Mouse (Mus musculus): Measurements from ENCODE around the gene Dpp7. TPM values are rescaled to one million over a fixed set of nuclear protein-coding genes. Genes with fewer than 3 reads are reported as not detected.
A peak's percentile ranks its signal among the peaks of the same experiment; 100 is the strongest.

Gene Dpp7
- total RNA-seq, 2 experiments from 2014 or later: 8.7 to 11.9 TPM

DNA sequence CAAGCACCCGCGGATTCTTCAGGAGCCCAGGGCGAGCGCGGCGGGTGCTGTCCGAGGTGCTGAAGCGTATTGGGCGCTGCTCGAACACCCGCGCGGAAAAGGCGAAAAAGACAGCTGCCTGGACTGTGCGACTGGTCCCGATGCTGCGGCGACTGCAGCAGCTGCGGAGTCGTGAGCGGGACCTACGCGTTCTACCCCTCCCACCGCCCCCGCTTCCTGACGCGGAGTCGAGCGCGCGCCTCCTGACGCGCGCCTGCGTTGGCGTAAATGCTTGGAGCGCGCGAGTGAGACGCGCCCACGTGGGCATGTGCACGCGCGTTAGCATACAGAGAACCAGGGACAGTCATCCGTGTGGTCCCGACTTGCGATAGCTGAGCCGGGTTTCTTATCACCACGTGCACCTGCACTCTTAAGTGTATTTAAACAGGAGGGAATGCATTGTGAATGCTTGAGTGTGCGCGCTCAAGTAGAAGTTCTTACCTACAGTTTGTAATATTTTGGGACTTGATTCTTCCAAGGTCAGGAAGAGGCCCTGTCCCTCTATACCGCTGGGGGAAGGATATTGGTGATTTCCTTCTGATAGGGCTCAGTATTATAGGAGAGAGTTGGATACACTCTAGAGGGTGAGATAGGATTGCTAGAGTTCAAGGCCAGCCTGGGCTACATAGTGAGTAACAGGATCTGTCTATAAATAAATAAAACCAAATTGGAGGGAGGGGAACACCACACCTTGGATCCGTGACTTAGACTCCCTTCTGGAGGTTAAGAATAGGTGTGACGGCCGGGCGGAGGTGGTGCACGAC, 37.0 kb downstream of the Dpp7 start, which contains the start of gene Grin1:
Gene Grin1 (minus strand): TSS at position 217 of the 803 bp plus-strand sequence.
- intact Hi-C loops (cut with DNase I): no loop called here
- peak; percentile 24 to 29 for DNase-seq

DNA sequence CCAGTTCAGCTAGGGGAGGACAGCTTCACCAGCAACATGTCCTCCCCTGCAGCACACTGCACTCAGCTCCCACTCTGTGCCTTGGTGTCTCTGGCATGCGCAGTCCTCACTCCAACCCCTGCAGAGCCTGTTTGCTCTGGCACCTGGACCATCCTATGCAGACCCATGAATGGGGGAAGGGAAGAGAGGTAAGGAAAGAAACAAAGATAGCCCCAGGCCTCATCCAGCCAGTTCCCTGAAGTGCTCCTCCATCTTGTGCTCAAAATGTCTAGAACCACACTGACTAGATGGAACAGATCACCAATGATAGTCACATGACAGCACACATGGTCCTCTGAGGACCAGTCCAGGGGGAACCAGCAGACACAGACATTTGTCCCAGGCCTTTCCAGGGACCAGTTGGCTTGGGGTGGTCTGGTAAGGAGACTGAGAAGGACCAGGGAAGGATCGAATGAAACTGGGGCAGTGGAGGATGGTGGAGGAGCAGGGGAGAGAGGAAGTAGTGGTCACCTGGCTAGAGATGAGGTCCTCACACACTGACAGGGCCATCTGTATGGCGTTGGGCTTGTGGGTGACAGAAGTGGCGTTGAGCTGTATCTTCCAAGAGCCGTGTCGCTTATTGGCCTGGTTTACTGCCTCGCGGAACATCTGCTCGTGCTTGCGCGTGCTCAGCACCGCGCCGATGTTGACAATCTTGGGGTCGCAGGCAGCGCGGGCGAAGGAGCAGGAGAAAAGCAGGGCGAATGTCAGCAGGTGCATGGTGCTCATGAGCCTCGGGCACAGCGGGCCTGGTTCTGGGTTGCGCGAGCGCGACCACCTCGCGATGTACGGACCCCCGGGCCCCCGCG, 37.8 kb downstream of the Dpp7 start:
- no peak for DNase-seq

GRCm38 (mm10) chr2:25311491-25311891, 44.7 kb downstream of the Dpp7 start:
- no peak for DNase-seq
- intact Hi-C loops (cut with DNase I): no loop called here

More for the DNA sequence above, 37.8 kb downstream of the Dpp7 start:
- intact Hi-C loops (cut with DNase I): no loop called here

- DNase-seq: no peak
- intact Hi-C loops (cut with DNase I): no loop called here
Observed at GRCm38 (mm10) chr2:25310969-25311368, 45.2 kb downstream of the Dpp7 start.

DNA sequence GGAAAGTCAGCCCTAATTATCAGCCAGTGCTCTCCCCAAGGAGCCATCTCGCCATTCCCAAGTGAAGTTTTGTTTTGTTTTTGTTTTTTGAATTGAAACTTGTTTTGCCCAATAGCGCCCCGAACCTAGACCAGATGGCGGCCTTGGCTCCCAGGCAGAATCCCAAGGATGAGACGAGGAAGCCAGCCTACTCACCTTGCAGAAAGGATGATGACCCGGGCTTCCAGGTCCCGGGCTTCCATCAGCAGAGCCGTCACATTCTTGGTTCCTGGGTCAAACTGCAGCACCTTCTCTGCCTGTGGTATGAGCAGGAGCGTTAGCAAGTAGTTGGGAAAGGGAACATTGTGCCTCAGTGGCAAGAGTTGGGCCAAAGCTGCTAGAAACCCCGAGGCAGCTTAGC, 46.0 kb downstream of the Dpp7 start:
- intact Hi-C loops (cut with DNase I): no loop called here
- DNase-seq: no peak

DNA sequence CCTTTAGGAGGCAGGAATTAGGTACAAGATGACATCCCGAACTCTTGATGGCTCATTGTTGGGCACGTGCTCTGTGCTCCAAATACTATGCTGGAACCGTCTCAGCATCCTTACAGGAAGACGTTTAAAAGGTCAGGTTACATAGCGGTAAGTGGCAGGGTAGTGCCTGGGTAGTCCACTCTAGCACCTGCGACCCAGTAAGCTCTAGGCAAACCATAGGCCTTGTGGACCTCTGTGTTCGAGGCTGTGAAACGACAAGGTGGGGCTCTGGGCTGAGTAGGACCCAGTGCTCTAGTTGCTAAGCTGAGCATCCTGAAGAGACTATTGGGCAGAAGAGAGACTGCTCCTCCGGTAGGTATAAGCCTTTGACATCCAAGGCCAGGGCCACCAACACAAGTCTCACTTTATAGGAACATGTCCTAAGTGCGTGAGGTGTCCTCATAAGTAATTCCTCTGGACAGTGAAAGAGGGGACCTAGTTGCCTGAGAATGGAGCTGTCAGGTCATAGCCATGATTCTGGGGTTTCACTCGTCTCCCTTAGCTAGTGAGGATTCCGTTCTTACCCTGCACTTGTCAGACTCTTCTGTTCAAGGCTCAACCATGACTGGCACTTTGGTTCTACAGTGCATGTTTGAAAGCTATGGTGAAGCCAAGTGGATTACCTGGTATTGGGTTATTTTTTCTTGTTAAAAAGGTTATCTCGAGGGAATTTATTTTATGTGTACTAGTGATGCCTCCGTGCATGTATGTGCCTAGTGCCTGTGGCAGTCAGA, 50.4 kb downstream of the Dpp7 start:
- intact Hi-C loops (cut with DNase I): no loop called here
- DNase-seq: no peak

DNA sequence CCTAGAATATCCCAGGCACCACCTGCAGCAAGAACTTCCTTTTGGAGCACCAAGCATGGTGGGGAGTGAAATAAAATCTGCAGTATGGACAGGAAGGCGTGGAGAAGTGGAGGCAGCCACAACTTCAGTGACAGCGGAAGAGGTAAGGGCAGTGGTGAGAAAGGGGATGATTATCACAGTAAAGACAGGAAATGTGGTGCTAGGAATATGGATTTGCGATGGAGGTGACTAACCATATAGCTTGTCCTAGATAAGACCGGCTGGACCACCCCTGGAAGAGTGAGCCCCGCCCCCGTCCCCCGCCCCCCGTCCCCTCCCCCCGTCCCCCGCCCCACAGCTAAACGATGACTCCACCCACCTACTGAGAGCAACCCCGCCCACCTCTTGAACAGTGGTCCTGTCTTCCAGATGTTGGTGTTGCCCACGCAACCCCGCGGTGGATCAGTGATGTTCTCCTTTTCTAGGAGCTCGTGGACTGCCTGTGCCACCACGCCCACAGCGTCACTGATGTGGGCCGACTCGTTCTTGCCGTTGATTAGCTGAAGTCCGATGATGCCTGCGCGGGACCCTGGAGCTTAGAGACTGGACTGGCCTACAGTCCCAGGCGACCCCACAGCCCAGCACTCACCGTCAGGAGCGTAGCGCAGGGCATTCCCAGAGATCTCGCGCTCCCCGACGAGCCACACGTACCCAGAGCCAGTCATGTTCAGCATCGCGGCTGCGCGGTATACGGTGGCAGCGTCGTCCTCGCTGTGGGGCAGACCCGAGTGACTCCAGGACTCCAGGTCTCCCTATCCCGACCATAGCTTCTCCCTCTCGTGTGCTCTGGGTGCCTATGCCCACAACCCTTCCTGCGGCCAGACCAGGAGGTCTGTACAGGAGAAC, 51.3 kb downstream of the Dpp7 start:
- DNase-seq: no peak
- intact Hi-C loops (cut with DNase I): no loop called here

DNA sequence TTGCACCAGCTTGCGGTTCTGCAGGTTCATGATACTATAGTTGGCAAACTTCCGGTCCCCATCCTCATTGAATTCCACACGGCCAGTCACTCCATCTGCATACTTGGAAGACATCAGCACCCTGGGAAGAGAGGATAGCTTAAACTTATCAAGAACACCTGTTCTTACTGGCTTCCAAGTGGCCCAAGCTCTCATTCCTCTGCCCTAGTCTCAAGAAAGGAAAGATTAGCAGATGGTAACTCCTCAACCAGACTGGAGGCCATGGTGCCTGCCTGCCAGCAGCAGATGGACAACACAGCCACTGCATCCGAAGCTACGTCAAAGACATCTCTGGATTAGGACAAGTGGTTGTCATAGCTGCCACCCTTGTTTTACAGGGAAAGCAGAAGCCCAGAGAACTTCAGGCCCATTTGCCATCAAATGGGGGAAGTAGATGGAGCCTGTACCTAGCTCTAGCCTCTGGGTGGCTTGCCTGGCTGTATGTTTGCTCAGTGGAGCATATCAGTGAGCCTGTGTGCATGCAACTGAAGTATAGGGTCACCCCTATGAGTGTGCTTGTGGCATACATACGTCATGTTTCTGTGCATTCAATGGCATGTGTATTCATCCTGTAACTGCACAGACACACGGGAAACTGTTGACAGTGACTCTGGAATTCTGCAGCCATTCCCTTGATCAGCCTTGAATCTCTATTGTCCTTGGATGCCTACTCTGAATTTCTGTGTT, 52.1 kb downstream of the Dpp7 start:
- intact Hi-C loops (cut with DNase I): no loop called here
- DNase-seq: no peak

DNA sequence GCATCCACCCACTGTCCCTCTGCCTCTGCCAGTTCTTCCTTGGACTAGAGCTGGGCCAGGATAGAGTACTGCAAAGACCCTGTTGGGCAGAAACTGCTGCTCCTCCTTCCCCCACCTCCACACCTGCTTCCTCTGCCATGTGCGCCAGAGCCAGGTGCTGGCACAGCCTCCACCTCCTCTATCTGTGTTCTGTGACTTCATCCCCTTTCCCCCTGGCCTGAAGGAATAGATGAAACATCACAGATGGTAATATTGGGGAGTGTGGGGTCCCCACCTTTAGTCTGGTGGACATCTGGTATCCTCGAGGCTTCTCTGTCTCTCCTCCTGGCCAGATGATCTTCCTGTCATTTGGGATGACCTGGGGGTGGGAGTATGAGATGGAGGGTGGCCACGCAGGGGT, 52.7 kb downstream of the Dpp7 start:
- DNase-seq: no peak
- intact Hi-C loops (cut with DNase I): no loop called here

Other genes starting within 250 kb of the Dpp7 start
- 1 to 10 TPM; 5.9 to 6.7 TPM for gene Nrarp, start 175.6 kb downstream of the Dpp7 start, total RNA-seq (2021)
- gene Tor4a, start 159.5 kb downstream of the Dpp7 start, total RNA-seq (2021): 1 to 10 TPM in 1 of 2 experiments, under 1 TPM in 1; 0.54 to 1.2 TPM
- gene Nelfb, start 144.9 kb downstream of the Dpp7 start, total RNA-seq (2021): 10 to 100 TPM; 18.2 to 19.5 TPM
- gene Stpg3, start 141.7 kb downstream of the Dpp7 start, total RNA-seq (2021): not detected
- not detected for gene Fam166a, start 137.6 kb downstream of the Dpp7 start, total RNA-seq (2021)
- 100 to 1,000 TPM; 189 to 229 TPM for gene Tubb4b, start 131.7 kb downstream of the Dpp7 start, total RNA-seq (2021)
- not detected for gene Slc34a3, start 122.0 kb downstream of the Dpp7 start, total RNA-seq (2021)
- gene Rnf224, start 119.6 kb downstream of the Dpp7 start, total RNA-seq (2021): not detected
- gene Rnf208, start 114.1 kb downstream of the Dpp7 start, total RNA-seq (2021): under 1 TPM; 0.84 to 0.91 TPM
- not detected for gene Cysrt1, start 113.9 kb downstream of the Dpp7 start, total RNA-seq (2021)
- gene AL732309.1, start 109.5 kb downstream of the Dpp7 start, total RNA-seq (2021): 1 to 10 TPM in 1 of 2 experiments, under 1 TPM in 1; 0.39 to 1.1 TPM
- gene Tmem203, start 100.9 kb downstream of the Dpp7 start, total RNA-seq (2021): 10 to 100 TPM; 10.4 to 12.0 TPM
- 1 to 10 TPM; 3.8 to 4.5 TPM for gene Tprn, start 93.7 kb downstream of the Dpp7 start, total RNA-seq (2021)
- 10 to 100 TPM; 25.8 to 25.9 TPM for gene Ssna1, start 83.9 kb downstream of the Dpp7 start, total RNA-seq (2021)
- 10 to 100 TPM; 27.0 to 27.8 TPM for gene Anapc2, start 83.9 kb downstream of the Dpp7 start, total RNA-seq (2021)
- not detected for gene Tmem210, start 68.2 kb downstream of the Dpp7 start, total RNA-seq (2021)
- not detected for gene Lrrc26, start 66.4 kb downstream of the Dpp7 start, total RNA-seq (2021)
- gene Grin1, start 37.2 kb downstream of the Dpp7 start, total RNA-seq (2021): not detected
- gene Man1b1, start 24.0 kb downstream of the Dpp7 start, total RNA-seq (2021): 10 to 100 TPM; 11.9 to 15.0 TPM
- gene Uap1l1, start 9.3 kb upstream of the Dpp7 start, total RNA-seq (2021): 1 to 10 TPM; 2.2 to 3.4 TPM
- under 1 TPM; 0.10 to 0.26 TPM for gene Sapcd2, start 16.0 kb upstream of the Dpp7 start, total RNA-seq (2021)
- gene Entpd2, start 39.5 kb upstream of the Dpp7 start, total RNA-seq (2021): 1 to 10 TPM; 7.2 to 9.5 TPM
- 10 to 100 TPM; 14.2 to 17.6 TPM for gene Npdc1, start 43.0 kb upstream of the Dpp7 start, total RNA-seq (2021)
- gene Fut7, start 66.9 kb upstream of the Dpp7 start, total RNA-seq (2021): not detected
- gene Abca2, start 72.3 kb upstream of the Dpp7 start, total RNA-seq (2021): 10 to 100 TPM; 12.3 to 16.5 TPM
- gene Clic3, start 100.5 kb upstream of the Dpp7 start, total RNA-seq (2021): under 1 TPM; 0.35 to 0.46 TPM
- gene Paxx, start 104.7 kb upstream of the Dpp7 start, total RNA-seq (2021): 10 to 100 TPM; 13.4 to 13.6 TPM
- gene Ptgds, start 113.7 kb upstream of the Dpp7 start, total RNA-seq (2021): under 1 TPM in 1 of 2 experiments, not detected in 1; 0.39 TPM
- gene Lcn12, start 137.6 kb upstream of the Dpp7 start, total RNA-seq (2021): not detected
- 10 to 100 TPM; 75.3 to 83.6 TPM for gene Fbxw5, start 144.4 kb upstream of the Dpp7 start, total RNA-seq (2021)
- 1 to 10 TPM; 1.4 to 1.5 TPM for gene C8g, start 145.4 kb upstream of the Dpp7 start, total RNA-seq (2021)
- gene Traf2, start 190.6 kb upstream of the Dpp7 start, total RNA-seq (2021): 10 to 100 TPM in 1 of 2 experiments, 1 to 10 TPM in 1; 9.8 to 11.5 TPM
- gene Edf1, start 201.5 kb upstream of the Dpp7 start, total RNA-seq (2021): 100 to 1,000 TPM; 139 to 157 TPM
- 1 to 10 TPM in 1 of 2 experiments, under 1 TPM in 1; 0.74 to 4.7 TPM for gene Mamdc4, start 218.5 kb upstream of the Dpp7 start, total RNA-seq (2021)
- gene Phpt1, start 218.9 kb upstream of the Dpp7 start, total RNA-seq (2021): 10 to 100 TPM; 50.2 to 53.9 TPM
- gene Ajm1, start 225.4 kb upstream of the Dpp7 start, total RNA-seq (2021): not detected

Data from gastrocnemius, postnatal 36 days (tissue).